ENCODE assay signal across 8 mouse cellular contexts in the genomic region with DNA sequence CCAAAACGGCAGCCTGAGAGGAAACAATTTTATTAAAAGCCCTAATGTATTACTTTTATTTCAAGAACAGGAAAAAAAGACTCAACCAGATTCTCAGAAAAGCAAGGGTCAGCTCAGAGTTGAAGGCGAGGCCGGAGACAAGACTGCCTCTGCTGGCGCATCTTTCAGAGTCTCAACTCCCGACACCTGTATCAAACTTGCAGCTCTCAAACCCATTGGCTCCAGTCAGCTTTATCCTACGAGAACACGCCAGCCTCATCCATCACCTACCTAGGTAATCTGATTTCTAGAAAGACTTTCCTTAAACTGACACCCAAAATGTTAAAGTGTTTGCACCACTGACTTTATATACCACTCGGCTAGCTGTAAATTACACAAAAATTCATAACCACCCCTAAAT. TPM values are rescaled to one million over a fixed set of nuclear protein-coding genes. Genes with fewer than 3 reads are reported as not detected.
DNase-seq lines count a peak whose midpoint lies in the region; ATAC-seq and TF ChIP-seq lines count a peak whose summit lies in the region.

No protein-coding gene starts in this region.

- ATAC-seq in forebrain, embryonic 13.5 days = no peak
- peak; percentile 20; the same call in 1 of the 2 replicates for ATAC-seq in midbrain, postnatal 0 days (ENCODE audit: low FRiP score)

- peak overlapping the region; percentile 84 for H3K9ac ChIP-seq in forebrain, embryonic 13.5 days
- peak overlapping the region; percentile 97 for H3K9ac ChIP-seq in midbrain, postnatal 0 days (replicated peaks; ENCODE audit: low read length, poor library complexity, severe bottlenecking)

- H3K4me2 ChIP-seq in forebrain, embryonic 13.5 days = peak overlapping the region; percentile 64
- H3K4me2 ChIP-seq in midbrain, postnatal 0 days (ENCODE audit: low read depth, low read length, poor library complexity, severe bottlenecking) = peak overlapping the region; percentile 65

- peaks cover 6% of the 10 kb centered on the region; the same call in 1 of the 2 replicates for H3K4me1 ChIP-seq in forebrain, embryonic 13.5 days
- H3K4me1 ChIP-seq in midbrain, postnatal 0 days (ENCODE audit: insufficient read depth, low read length) = 0 out of 2 replicates have a peak, but pooled peaks cover 3% of the 10 kb centered on the region

- no peaks in the 10 kb centered on the region for H3K36me3 ChIP-seq in forebrain, embryonic 13.5 days (ENCODE audit: poor library complexity, severe bottlenecking)
- H3K36me3 ChIP-seq in midbrain, postnatal 0 days (ENCODE audit: insufficient read depth, low read length) = no peaks in the 10 kb centered on the region

- peak overlapping the region; percentile 75 for H3K4me3 ChIP-seq in forebrain, embryonic 13.5 days
- peak overlapping the region; percentile 94 for H3K4me3 ChIP-seq in midbrain, postnatal 0 days (ENCODE audit: low read depth, low read length)

- peak overlapping the region; percentile 96 for H3K27ac ChIP-seq in forebrain, embryonic 13.5 days
- peak overlapping the region; percentile 97 for H3K27ac ChIP-seq in midbrain, postnatal 0 days (ENCODE audit: low read depth, low read length)

- DNase-seq in cerebellum, adult 11-12 months = peak; percentile 57
- DNase-seq in cerebellum, adult 11 months = no peak
- DNase-seq in 416B (ENCODE audit: low read depth) = peak; percentile 52
- DNase-seq in c-Kit-negative CD71-positive TER-119-positive erythroid progenitor cells, embryonic 14.5 days (ENCODE audit: low read depth, low spot score) = peak; percentile 62
- DNase-seq in kidney, postnatal 25 days = peak; percentile 46 to 55
- peak; percentile 69 for DNase-seq in midbrain, postnatal 0 days (ENCODE audit: low spot score)
- DNase-seq in thymus, postnatal 4 days = peak; percentile 21

- TF ChIP-seq CTCF in midbrain, postnatal 0 days (IDR thresholded peaks at IDR 0.05) = peak; percentile 48

- no peaks in the 10 kb centered on the region for H3K9me3 ChIP-seq in forebrain, embryonic 13.5 days (replicated peaks)
- H3K9me3 ChIP-seq in midbrain, postnatal 0 days (ENCODE audit: low read length) = no peaks in the 10 kb centered on the region

- H3K27me3 ChIP-seq in forebrain, embryonic 13.5 days = no peaks in the 10 kb centered on the region
- H3K27me3 ChIP-seq in midbrain, postnatal 0 days (ENCODE audit: insufficient read depth, low read length) = no peaks in the 10 kb centered on the region

- WGBS in forebrain, embryonic 13.5 days = 9% methylated on average over 8 of the region's 8 CpGs
- 7% methylated on average over 8 of the region's 8 CpGs for WGBS in midbrain, postnatal 0 days

RNA-seq across cellular contexts. Expression of a gene that starts 1.1 kb away (rescaled TPM):
- 8.8 TPM in 2 replicates for polyA plus RNA-seq in forebrain, embryonic 13.5 days (2015; fragmentation: Nextera tagmentation; extraction: Ambion mirVana)
- total RNA-seq in midbrain, postnatal 0 days (2014; rRNA removed) = 22.9 and 28.3 TPM in 2 replicates
- polyA plus RNA-seq in midbrain, postnatal 0 days (2015; fragmentation: Nextera tagmentation; extraction: Ambion mirVana) = 21.7 and 25.8 TPM in 2 replicates

RNA-seq across cellular contexts. Expression of a gene that starts 40.6 kb away (rescaled TPM):
- 2.7 and 4.0 TPM in 2 replicates for polyA plus RNA-seq in forebrain, embryonic 13.5 days (2015; fragmentation: Nextera tagmentation; extraction: Ambion mirVana)
- total RNA-seq in midbrain, postnatal 0 days (2014; rRNA removed) = 5.9 and 7.6 TPM in 2 replicates
- 2.7 and 2.9 TPM in 2 replicates for polyA plus RNA-seq in midbrain, postnatal 0 days (2015; fragmentation: Nextera tagmentation; extraction: Ambion mirVana)
